Mouse (Mus musculus) gastrocnemius, postnatal 4 days (tissue): Measurements from ENCODE around the gene Sipa1. TPM values are rescaled to one million over a fixed set of nuclear protein-coding genes. Genes with fewer than 3 reads are reported as not detected.
"Not testable (repeated sequence)": the region's sequence is repeated elsewhere in the genome, so short reads cannot be mapped to it uniquely, and the experiment has no call there.

Source experiments
- DNase-seq, 2 experiments: peaks; one replicate each; pipeline ENCODE4 v3.0.0; 2021 to 2022; ENCODE audit warnings: low spot score in 2 of 2, mixed read lengths in 2 of 2
- total RNA-seq, 2 experiments: library from RNA; stranded (reverse); gene quantifications; 2 replicates each; pipeline ENCODE4 v1.2.3; 2021

Sipa1 gene
- total RNA-seq, 2 experiments from 2014 or later: 47.7 to 52.2 TPM

GRCm38 (mm10) chr19:5687738-5688137 is 24.2 kb upstream of the Sipa1 start:
- no peak for DNase-seq

GRCm38 (mm10) chr19:5686954-5687353 is 23.4 kb upstream of the Sipa1 start:
- not testable (repeated sequence) for DNase-seq

- DNase-seq: no peak
Observed at GRCm38 (mm10) chr19:5686437-5686836, 22.9 kb upstream of the Sipa1 start.

GRCm38 (mm10) chr19:5685861-5686260 is 22.4 kb upstream of the Sipa1 start:
- no peak for DNase-seq

GRCm38 (mm10) chr19:5685431-5685830 is 21.9 kb upstream of the Sipa1 start:
- no peak for DNase-seq

- no peak for DNase-seq
Observed at GRCm38 (mm10) chr19:5684985-5685384, 21.5 kb upstream of the Sipa1 start.

- no peak for DNase-seq
Observed at GRCm38 (mm10) chr19:5684236-5684635, 20.7 kb upstream of the Sipa1 start.

GRCm38 (mm10) chr19:5680432-5680831 is 16.9 kb upstream of the Sipa1 start:
- DNase-seq: no peak

- DNase-seq: no peak
Observed at GRCm38 (mm10) chr19:5668372-5668771, 4.9 kb upstream of the Sipa1 start.

- DNase-seq: no peak
Observed at GRCm38 (mm10) chr19:5666386-5666785, 2.9 kb upstream of the Sipa1 start.

- no peak for DNase-seq
Observed at GRCm38 (mm10) chr19:5665465-5665864, 2.0 kb upstream of the Sipa1 start.

- DNase-seq: no peak
Observed at GRCm38 (mm10) chr19:5664669-5665257, 1.3 kb upstream of the Sipa1 start.

- no peak for DNase-seq
Observed at GRCm38 (mm10) chr19:5662310-5662709, 1.2 kb downstream of the Sipa1 start.

- DNase-seq: no peak
Observed at GRCm38 (mm10) chr19:5660942-5661751, 2.4 kb downstream of the Sipa1 start.

GRCm38 (mm10) chr19:5654720-5655298 is 8.7 kb downstream of the Sipa1 start:
- DNase-seq: no peak

- DNase-seq: no peak
Observed at GRCm38 (mm10) chr19:5653969-5654719, 9.4 kb downstream of the Sipa1 start.

- no peak for DNase-seq
Observed at GRCm38 (mm10) chr19:5652570-5652969, 10.9 kb downstream of the Sipa1 start.

- DNase-seq: no peak
Observed at GRCm38 (mm10) chr19:5651502-5652274, 11.8 kb downstream of the Sipa1 start.

- DNase-seq: peak in 1 of 2 experiments; percentile 65
Observed at GRCm38 (mm10) chr19:5649298-5649741, 14.2 kb downstream of the Sipa1 start.

- DNase-seq: peak; percentile 70 to 77
Observed at GRCm38 (mm10) chr19:5648401-5649297, 14.9 kb downstream of the Sipa1 start.
